Mouse (Mus musculus) forebrain, embryonic 10.5 days (tissue): Measurements from ENCODE around the gene Coq2. TPM values are rescaled to one million over a fixed set of nuclear protein-coding genes. Genes with fewer than 3 reads are reported as not detected.

Source experiments
- DNase-seq: peaks from one replicate; pipeline ENCODE4 v3.0.0-alpha.2; 2017; ENCODE audit warnings: low spot score; ENCODE audit errors: extremely low spot score
- H3K27ac ChIP-seq: fragments of 300-500 bp; sonication (generic); 2 replicates; pipeline ENCODE4 v1.5.1; 2016; ENCODE audit warnings: mild to moderate bottlenecking
- H3K27me3 ChIP-seq: fragments of 300-500 bp; sonication (generic); 2 replicates; pipeline ENCODE4 v1.6.1; 2016; ENCODE audit warnings: mild to moderate bottlenecking; ENCODE audit not compliant: poor library complexity, severe bottlenecking
- H3K36me3 ChIP-seq: fragments of 300-500 bp; sonication (generic); replicated peaks from 2 replicates; pipeline ENCODE4 v1.6.1; 2016; ENCODE audit warnings: mild to moderate bottlenecking, moderate library complexity
- H3K4me1 ChIP-seq: fragments of 300-500 bp; sonication (generic); 2 replicates; pipeline ENCODE4 v1.6.1; 2016
- H3K4me3 ChIP-seq: fragments of 300-500 bp; sonication (generic); 2 replicates; pipeline ENCODE4 v1.5.1; 2016; ENCODE audit warnings: mild to moderate bottlenecking, moderate library complexity
- H3K9me3 ChIP-seq: fragments of 300-500 bp; sonication (generic); 2 replicates; pipeline ENCODE4 v1.6.1; 2016; ENCODE audit warnings: mild to moderate bottlenecking, moderate library complexity
- WGBS: fragments of 180-500 bp; shearing (Covaris S2); methylation state at CpG from one replicate; pipeline ENCODE4 v1.1.7; 2016; 5-methylcytosine and 5-hydroxymethylcytosine counted together
- polyA plus RNA-seq: library from polyadenylated mRNA; unstranded; fragments of >200 nt; fragmentation: Nextera tagmentation; extraction: Ambion mirVana; gene quantifications from 2 replicates; pipeline ENCODE4 v1.2.1, GENCODE M21; 2016

Coq2 gene
- polyA plus RNA-seq, 1 experiment from 2014 or later: 53.2 TPM

DNA sequence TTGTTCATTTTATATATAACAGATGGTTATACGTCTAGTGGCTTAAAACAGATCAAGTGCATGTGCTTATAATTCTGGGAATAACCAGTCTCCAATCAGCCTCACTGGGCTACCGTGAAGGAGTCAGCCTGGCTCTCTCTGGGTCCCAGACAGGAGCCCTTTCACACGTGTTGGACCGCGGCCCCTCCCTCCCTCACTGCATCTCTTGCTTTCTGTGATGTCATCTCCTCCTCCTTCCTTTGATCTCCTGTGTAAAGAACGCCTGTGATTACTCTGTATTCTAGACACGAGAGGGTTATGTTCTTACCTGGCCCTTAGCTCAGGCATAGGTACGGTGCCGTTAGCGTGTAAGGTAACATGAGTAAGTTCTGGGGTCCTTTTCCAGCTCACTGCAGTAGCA lies 23.5 kb downstream of the Coq2 start:
- 87% methylated on average over 10 of the region's 10 CpGs for WGBS
- H3K36me3 ChIP-seq: peaks cover 33% of the 10 kb centered on the region
- H3K9me3 ChIP-seq: no peaks in the 10 kb centered on the region
- DNase-seq: no peak
- H3K27ac ChIP-seq: no peak overlapping the region
- no peaks in the 10 kb centered on the region for H3K27me3 ChIP-seq
- H3K4me1 ChIP-seq: peaks cover 9% of the 10 kb centered on the region; the same call in 1 of the 2 replicates
- no peak overlapping the region for H3K4me3 ChIP-seq

GRCm38 (mm10) chr5:100650969-100651368 lies 24.0 kb downstream of the Coq2 start:
- WGBS: 89% methylated on average over 7 of the region's 7 CpGs
- Histone ChIP-seq H3K27me3 (no peaks in the 10 kb centered on the region), H3K4me3 (no peak overlapping the region), H3K27ac (no peak overlapping the region), H3K9me3 (no peaks in the 10 kb centered on the region), H3K36me3 (peaks cover 28% of the 10 kb centered on the region), H3K4me1 (peaks cover 9% of the 10 kb centered on the region; the same call in 1 of the 2 replicates)
- DNase-seq: no peak

- DNase-seq: no peak
- H3K27me3 ChIP-seq: no peaks in the 10 kb centered on the region
- H3K9me3 ChIP-seq: no peaks in the 10 kb centered on the region
- peaks cover 9% of the 10 kb centered on the region; the same call in 1 of the 2 replicates for H3K4me1 ChIP-seq
- H3K27ac ChIP-seq: 0 out of 2 replicates have a peak overlapping the region, but pooled peaks have one; percentile 5
- H3K4me3 ChIP-seq: no peak overlapping the region
- H3K36me3 ChIP-seq: peaks cover 4% of the 10 kb centered on the region
- WGBS: 50% methylated on average over 6 of the region's 6 CpGs
Measured at GRCm38 (mm10) chr5:100648546-100648945, 26.4 kb downstream of the Coq2 start.

DNA sequence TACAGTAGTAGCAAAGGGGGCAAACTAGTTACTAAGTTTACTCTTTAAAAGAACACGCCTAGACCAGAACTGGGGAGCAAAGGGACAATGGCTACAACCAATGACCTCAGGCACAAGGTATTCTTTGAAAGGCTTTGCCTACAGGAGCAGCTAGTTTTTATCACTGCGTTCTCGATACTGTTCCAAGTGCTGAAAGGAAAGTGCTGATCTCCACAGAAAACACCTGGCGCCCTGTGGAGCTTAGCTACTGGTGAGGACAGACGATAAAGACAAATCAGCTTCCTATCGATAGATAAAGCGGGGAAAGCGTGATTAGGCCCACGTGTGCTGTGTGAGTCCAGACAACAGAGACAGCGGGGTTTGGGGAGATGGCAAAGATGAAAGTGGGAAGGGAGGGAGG lies 26.9 kb downstream of the Coq2 start:
- WGBS: 69% methylated on average over 10 of the region's 10 CpGs
- Histone ChIP-seq H3K9me3 (no peaks in the 10 kb centered on the region), H3K27ac (0 out of 2 replicates have a peak overlapping the region, but pooled peaks have one; percentile 5), H3K36me3 (no peaks in the 10 kb centered on the region), H3K4me1 (peaks cover 9% of the 10 kb centered on the region; the same call in 1 of the 2 replicates), H3K4me3 (no peak overlapping the region), H3K27me3 (no peaks in the 10 kb centered on the region)
- DNase-seq: no peak

DNA sequence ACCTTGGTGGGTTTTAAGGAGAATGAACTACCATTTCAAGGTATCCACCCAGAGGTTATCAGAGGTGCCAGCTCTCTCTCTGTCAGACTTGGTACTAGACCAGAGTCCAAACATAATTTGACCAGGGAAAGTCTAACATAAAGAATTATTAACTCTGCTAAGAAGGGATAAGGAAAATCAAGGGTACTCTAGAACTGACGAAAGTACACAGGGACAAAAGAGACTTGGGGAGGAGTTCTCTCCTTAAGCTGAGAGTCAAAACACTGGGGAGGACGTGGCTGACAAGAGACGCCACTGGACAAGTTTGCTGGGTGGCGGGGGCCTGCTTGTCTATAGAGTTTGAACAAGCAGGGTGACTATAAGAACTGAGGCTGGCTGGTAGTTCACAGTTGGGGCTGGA lies 28.4 kb downstream of the Coq2 start:
- Histone ChIP-seq H3K36me3 (no peaks in the 10 kb centered on the region), H3K9me3 (no peaks in the 10 kb centered on the region), H3K27me3 (no peaks in the 10 kb centered on the region), H3K4me1 (peaks cover 9% of the 10 kb centered on the region; the same call in 1 of the 2 replicates), H3K4me3 (no peak overlapping the region), H3K27ac (no peak overlapping the region)
- WGBS: 78% methylated on average over 4 of the region's 4 CpGs
- DNase-seq: no peak

DNA sequence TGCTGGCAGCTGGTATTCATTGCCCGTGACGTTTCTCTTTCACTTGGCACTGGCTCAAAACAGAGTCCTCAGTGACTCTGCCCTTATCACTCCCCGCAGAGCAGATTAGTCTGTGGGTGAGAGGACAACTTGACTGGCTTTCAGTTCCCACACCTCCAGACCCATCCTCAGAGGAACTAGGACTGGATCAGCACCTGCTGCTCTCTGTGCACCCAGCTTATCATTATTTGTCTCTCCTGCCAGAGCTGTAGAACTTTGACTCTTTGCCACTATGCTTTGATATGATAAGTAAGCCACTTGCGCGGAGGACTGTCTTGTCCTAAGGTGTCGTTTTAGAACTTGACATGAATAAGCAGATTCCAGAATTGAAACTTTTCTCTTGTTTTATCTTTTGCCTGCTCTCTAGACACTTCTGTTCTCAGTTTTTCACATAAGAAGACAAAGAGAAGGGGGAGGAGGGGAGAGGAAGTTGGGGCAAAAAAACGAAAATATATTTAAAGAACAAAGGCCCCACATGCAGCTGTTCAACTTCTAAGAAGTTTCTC lies 30.9 kb downstream of the Coq2 start:
- peaks cover 9% of the 10 kb centered on the region; the same call in 1 of the 2 replicates for H3K4me1 ChIP-seq
- no peak for DNase-seq
- 86% methylated on average over 7 of the region's 7 CpGs for WGBS

DNA sequence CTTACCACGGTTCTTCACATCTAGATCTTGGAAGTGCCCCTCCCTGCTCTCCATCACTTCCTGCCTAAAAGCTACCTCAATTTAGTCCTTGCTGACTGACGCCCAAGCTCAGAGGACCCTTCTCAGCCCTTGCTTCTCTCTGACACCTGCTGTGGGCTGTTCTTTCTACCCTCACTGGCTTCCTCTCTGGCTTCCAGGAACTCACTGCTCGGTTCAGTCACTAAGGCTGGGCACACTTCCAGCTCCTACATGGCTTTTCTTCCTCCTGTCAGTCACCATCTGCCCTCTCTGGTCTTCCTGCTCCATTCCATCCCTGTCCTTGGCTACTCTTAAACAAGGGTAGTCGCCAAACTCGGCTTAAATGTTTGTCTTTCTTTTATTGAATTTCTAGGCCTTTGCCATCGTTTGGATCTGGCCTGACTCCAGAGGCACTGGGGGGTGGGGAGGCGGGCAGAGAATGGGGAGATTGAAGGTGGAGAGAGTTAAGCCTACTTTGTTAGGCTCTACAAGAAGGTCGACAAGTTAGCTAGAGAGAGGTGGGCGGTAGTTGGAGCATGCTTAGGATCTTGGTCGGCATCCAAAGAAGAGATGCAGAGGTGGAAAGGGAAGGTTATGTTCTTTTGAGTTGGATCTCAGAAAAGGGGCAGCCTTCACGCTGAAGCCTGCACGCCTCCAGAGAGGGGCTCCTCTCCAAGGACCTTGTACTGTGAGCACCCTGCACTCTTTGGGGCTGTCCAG lies 31.5 kb downstream of the Coq2 start:
- Histone ChIP-seq H3K4me3 (no peak overlapping the region), H3K27me3 (no peaks in the 10 kb centered on the region), H3K27ac (no peak overlapping the region), H3K9me3 (no peaks in the 10 kb centered on the region), H3K4me1 (peaks cover 5% of the 10 kb centered on the region; the same call in 1 of the 2 replicates), H3K36me3 (no peaks in the 10 kb centered on the region)
- 80% methylated on average over 12 of the region's 12 CpGs for WGBS
- no peak for DNase-seq

More for the DNA sequence above, 30.9 kb downstream of the Coq2 start:
- no peak overlapping the region for H3K4me3 ChIP-seq
- H3K27ac ChIP-seq: no peak overlapping the region
- H3K36me3 ChIP-seq: no peaks in the 10 kb centered on the region
- no peaks in the 10 kb centered on the region for H3K27me3 ChIP-seq
- no peaks in the 10 kb centered on the region for H3K9me3 ChIP-seq

DNA sequence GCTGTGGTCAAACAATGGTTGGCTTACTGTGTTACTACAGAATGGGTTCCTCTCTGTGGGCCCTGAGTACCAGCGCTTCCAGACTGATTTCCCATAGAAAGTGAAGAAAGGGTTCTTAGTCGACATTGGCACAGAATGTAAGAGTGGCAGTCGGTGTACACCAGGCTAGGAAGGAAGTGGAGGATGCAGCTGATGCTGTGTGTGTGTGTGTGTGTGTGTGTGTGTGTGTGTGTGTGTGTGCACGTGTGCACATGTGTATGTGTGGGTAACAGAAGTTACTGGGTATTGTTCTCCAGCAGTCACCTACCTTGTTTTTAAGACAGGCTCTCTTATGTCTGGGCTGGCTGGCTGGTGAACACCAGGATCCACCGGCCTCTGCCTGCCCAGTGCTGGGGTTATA lies 32.6 kb downstream of the Coq2 start:
- no peak overlapping the region for H3K27ac ChIP-seq
- DNase-seq: no peak
- H3K4me3 ChIP-seq: no peak overlapping the region
- H3K36me3 ChIP-seq: no peaks in the 10 kb centered on the region
- 93% methylated on average over 5 of the region's 5 CpGs for WGBS
- H3K4me1 ChIP-seq: no peaks in the 10 kb centered on the region
- H3K27me3 ChIP-seq: no peaks in the 10 kb centered on the region
- no peaks in the 10 kb centered on the region for H3K9me3 ChIP-seq

- WGBS: 88% methylated on average over 8 of the region's 8 CpGs
- Histone ChIP-seq H3K27me3 (no peaks in the 10 kb centered on the region), H3K36me3 (no peaks in the 10 kb centered on the region), H3K27ac (no peak overlapping the region), H3K4me1 (no peaks in the 10 kb centered on the region), H3K4me3 (no peak overlapping the region), H3K9me3 (no peaks in the 10 kb centered on the region)
- DNase-seq: no peak
Measured at GRCm38 (mm10) chr5:100638483-100638882, 36.5 kb downstream of the Coq2 start.

DNA sequence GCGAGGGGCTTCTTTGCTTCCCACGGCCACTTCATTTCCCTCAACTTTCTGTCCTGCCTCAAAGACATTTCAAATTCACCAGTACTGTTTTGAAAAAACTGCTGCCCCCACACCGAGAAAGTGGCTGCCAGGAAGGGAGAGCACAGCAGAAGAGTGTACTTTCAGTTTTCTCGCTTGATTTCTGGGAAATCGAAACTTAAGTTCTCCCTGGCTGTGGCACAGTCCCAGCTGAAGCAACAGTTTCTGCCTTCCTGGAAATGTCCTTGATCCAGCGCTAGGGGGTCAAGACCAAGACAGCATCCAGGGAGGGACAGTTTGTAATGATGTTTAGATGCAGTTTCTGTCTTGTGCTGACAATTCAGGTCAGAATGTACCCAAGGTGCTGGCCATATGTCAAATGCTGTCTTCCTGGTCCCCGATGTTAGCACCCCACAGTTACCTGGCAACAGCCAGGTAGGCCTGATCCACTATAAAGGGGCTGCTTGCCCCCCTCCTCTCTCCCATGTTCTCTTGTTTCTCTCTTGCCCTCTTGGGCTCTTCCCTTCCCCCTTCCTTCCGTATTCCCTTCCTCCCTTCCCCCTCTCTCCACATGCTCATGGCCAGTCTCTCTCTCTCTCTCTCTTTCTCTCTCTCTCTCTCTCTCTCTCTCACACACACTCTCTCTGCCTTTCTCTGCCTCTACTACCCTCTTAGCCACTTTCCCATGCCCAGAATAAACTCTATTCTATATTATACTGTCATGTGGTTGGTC lies 38.0 kb downstream of the Coq2 start:
- Histone ChIP-seq H3K27me3 (no peaks in the 10 kb centered on the region), H3K9me3 (no peaks in the 10 kb centered on the region), H3K4me1 (no peaks in the 10 kb centered on the region), H3K4me3 (no peak overlapping the region), H3K27ac (no peak overlapping the region), H3K36me3 (no peaks in the 10 kb centered on the region)
- DNase-seq: no peak
- WGBS: 82% methylated on average over 8 of the region's 8 CpGs

DNA sequence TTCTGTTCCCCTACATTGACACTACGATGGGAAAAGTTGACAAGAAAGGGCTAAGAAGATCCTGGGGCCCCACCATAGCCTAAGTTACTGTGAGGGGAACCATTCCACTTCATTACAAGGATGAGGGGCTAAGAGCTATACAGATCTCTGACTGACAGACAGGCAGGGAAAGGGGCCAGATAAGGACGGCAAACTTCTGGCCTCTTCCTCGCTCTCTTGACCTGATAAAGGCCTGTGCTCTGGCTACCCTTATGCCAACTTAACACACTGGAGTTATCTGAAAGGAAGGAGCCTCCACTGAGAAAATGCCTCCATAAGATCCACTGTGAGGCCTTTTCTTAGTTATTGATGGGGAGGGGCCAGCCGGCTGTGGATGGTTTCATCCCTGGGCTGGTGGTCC lies 39.0 kb downstream of the Coq2 start:
- no peak overlapping the region for H3K4me3 ChIP-seq
- no peak for DNase-seq
- H3K4me1 ChIP-seq: no peaks in the 10 kb centered on the region
- no peaks in the 10 kb centered on the region for H3K36me3 ChIP-seq
- H3K27me3 ChIP-seq: no peaks in the 10 kb centered on the region
- H3K9me3 ChIP-seq: no peaks in the 10 kb centered on the region
- H3K27ac ChIP-seq: no peak overlapping the region
- 91% methylated on average over 4 of the region's 4 CpGs for WGBS

DNA sequence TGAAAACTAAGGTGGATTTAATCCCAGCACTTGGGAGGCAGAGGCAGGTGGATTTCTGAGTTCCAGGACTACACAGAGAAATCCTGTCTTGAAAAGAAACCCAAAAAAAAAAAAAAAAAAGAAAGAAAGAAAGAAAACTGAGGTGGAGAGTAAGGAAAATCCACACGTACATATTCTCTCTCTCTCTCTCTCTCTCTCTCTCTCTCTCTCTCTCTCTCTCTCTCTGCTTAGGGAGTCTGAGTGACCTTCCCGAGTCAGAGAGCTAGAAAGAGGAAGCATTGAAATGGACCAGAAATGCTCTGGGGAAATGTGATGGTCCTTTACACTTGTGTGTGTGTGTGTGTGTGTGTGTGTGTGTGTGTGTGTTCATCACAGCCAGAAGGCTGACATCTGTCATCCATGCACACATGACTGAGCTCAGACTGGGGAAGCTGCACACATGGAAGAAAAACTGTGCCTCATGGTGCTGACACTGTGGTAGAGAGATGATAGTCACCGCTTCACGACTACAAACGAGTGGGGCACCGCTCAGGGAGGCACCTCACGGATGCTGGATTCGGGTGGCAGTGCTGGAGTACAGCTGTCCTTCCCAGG lies 40.0 kb downstream of the Coq2 start:
- H3K4me3 ChIP-seq: no peak overlapping the region
- no peak overlapping the region for H3K27ac ChIP-seq
- H3K4me1 ChIP-seq: no peaks in the 10 kb centered on the region
- no peaks in the 10 kb centered on the region for H3K27me3 ChIP-seq
- 93% methylated on average over 8 of the region's 8 CpGs for WGBS
- no peak for DNase-seq
- no peaks in the 10 kb centered on the region for H3K36me3 ChIP-seq
- H3K9me3 ChIP-seq: no peaks in the 10 kb centered on the region
